Mouse (Mus musculus) retina, adult 2 months (tissue): ENCODE data around the gene Ndufa4.
"Not testable (repeated sequence)": the region's sequence is repeated elsewhere in the genome, so short reads cannot be mapped to it uniquely, and the experiment has no call there.

Source experiments
- DNase-seq: peaks from one replicate; pipeline ENCODE4 v3.0.0-alpha.2; 2012; ENCODE audit warnings: low read depth, low spot score

The Ndufa4 gene

GRCm38 (mm10) chr6:11907269-11908032 is at the start of gene Ndufa4, which contains the start of gene Phf14:
TSS of gene Ndufa4 (minus strand) at chr6:11907497.
TSS of gene Phf14 (plus strand) at chr6:11907809.
- peak; percentile 94 for DNase-seq

- DNase-seq, result no peak
Measured at GRCm38 (mm10) chr6:11948100-11948499, 40.8 kb upstream of the Ndufa4 start.

- DNase-seq, result no peak
Measured at GRCm38 (mm10) chr6:11942089-11942488, 34.8 kb upstream of the Ndufa4 start.

- DNase-seq, result no peak
Measured at GRCm38 (mm10) chr6:11940895-11941294, 33.6 kb upstream of the Ndufa4 start.

GRCm38 (mm10) chr6:11933403-11933802 is 26.1 kb upstream of the Ndufa4 start:
- no peak for DNase-seq

GRCm38 (mm10) chr6:11927485-11927884 is 20.2 kb upstream of the Ndufa4 start:
- DNase-seq, result no peak

GRCm38 (mm10) chr6:11926082-11926595 is 18.8 kb upstream of the Ndufa4 start:
- DNase-seq, result no peak

GRCm38 (mm10) chr6:11925496-11926041 is 18.3 kb upstream of the Ndufa4 start:
- peak; percentile 58 for DNase-seq

- DNase-seq, result no peak
Measured at GRCm38 (mm10) chr6:11908170-11908569, 873 bp upstream of the Ndufa4 start.

- DNase-seq, result no peak
Measured at GRCm38 (mm10) chr6:11906890-11907268, 418 bp downstream of the Ndufa4 start.

GRCm38 (mm10) chr6:11900809-11901310 is 6.4 kb downstream of the Ndufa4 start:
- DNase-seq, result no peak

GRCm38 (mm10) chr6:11875364-11875763 is 31.9 kb downstream of the Ndufa4 start:
- not testable (repeated sequence) for DNase-seq
